Mouse (Mus musculus) lung, postnatal 25 days (tissue): ENCODE measurements around the gene 4930564D02Rik.

ENCODE experiments used
- DNase-seq: peaks from one replicate; pipeline ENCODE4 v3.0.0; 2022; ENCODE audit warnings: low spot score

4930564D02Rik gene

GRCm38 (mm10) chr3:105058627-105059513 is 7.8 kb upstream of the 4930564D02Rik start:
- DNase-seq: peak; percentile 89

GRCm38 (mm10) chr3:105059911-105060310 is 6.7 kb upstream of the 4930564D02Rik start:
- no peak for DNase-seq

- no peak for DNase-seq
Observed at GRCm38 (mm10) chr3:105060992-105061391, 5.7 kb upstream of the 4930564D02Rik start.

- no peak for DNase-seq
Observed at GRCm38 (mm10) chr3:105061496-105061895, 5.1 kb upstream of the 4930564D02Rik start.

GRCm38 (mm10) chr3:105061991-105062390 is 4.7 kb upstream of the 4930564D02Rik start:
- no peak for DNase-seq

GRCm38 (mm10) chr3:105062676-105063075 is 4.0 kb upstream of the 4930564D02Rik start:
- DNase-seq: no peak

- DNase-seq: no peak
Observed at GRCm38 (mm10) chr3:105070553-105070952, 3.9 kb downstream of the 4930564D02Rik start.

GRCm38 (mm10) chr3:105071251-105071650 is 4.6 kb downstream of the 4930564D02Rik start:
- DNase-seq: no peak

- DNase-seq: no peak
Observed at GRCm38 (mm10) chr3:105072536-105072935, 5.9 kb downstream of the 4930564D02Rik start.

GRCm38 (mm10) chr3:105075796-105076195 is 9.2 kb downstream of the 4930564D02Rik start:
- no peak for DNase-seq

GRCm38 (mm10) chr3:105078231-105078826 is 11.7 kb downstream of the 4930564D02Rik start:
- DNase-seq: peak; percentile 66

- DNase-seq: no peak
Observed at GRCm38 (mm10) chr3:105087344-105087743, 20.7 kb downstream of the 4930564D02Rik start.

- DNase-seq: no peak
Observed at GRCm38 (mm10) chr3:105088638-105089037, 22.0 kb downstream of the 4930564D02Rik start.

- no peak for DNase-seq
Observed at GRCm38 (mm10) chr3:105090147-105090546, 23.5 kb downstream of the 4930564D02Rik start.

GRCm38 (mm10) chr3:105090981-105091380 is 24.3 kb downstream of the 4930564D02Rik start:
- peak; percentile 59 for DNase-seq

- no peak for DNase-seq
Observed at GRCm38 (mm10) chr3:105092721-105093505, 26.3 kb downstream of the 4930564D02Rik start.

GRCm38 (mm10) chr3:105094448-105094847 is 27.8 kb downstream of the 4930564D02Rik start:
- no peak for DNase-seq

GRCm38 (mm10) chr3:105095026-105095425 is 28.4 kb downstream of the 4930564D02Rik start:
- DNase-seq: no peak

- DNase-seq: no peak
Observed at GRCm38 (mm10) chr3:105097581-105097980, 30.9 kb downstream of the 4930564D02Rik start.

GRCm38 (mm10) chr3:105099526-105100269 is 33.1 kb downstream of the 4930564D02Rik start:
- DNase-seq: no peak

GRCm38 (mm10) chr3:105100270-105100589 is 33.6 kb downstream of the 4930564D02Rik start:
- DNase-seq: no peak

GRCm38 (mm10) chr3:105105827-105106226 is 39.2 kb downstream of the 4930564D02Rik start:
- DNase-seq: no peak
